Mouse (Mus musculus): ENCODE measurements around the gene Meaf6. TPM values are rescaled to one million over a fixed set of nuclear protein-coding genes. Genes with fewer than 3 reads are reported as not detected.

Gene Meaf6
- polyA plus RNA-seq, 1 experiment from 2014 or later: 60.2 TPM

- Histone ChIP-seq H3K27me3 (replicated peaks; ENCODE audit: control insufficient read depth, insufficient read depth, low read length) (no peaks in the 10 kb centered on the region), H3K4me3 (ENCODE audit: low read depth, low read length) (peak within 1 kb of the TSS; percentile 92), H3K27ac (ENCODE audit: low read depth) (peak within 1 kb of the TSS; percentile 54; the same call in 1 of the 2 replicates), H3K9ac (ENCODE audit: low read length) (peak within 1 kb of the TSS; percentile 86), H3K9me3 (ENCODE audit: control insufficient read depth, low read length) (no peaks in the 10 kb centered on the region), H3K36me3 (ENCODE audit: control insufficient read depth, insufficient read depth, low read length) (peaks cover 21% of the 10 kb centered on the region), H3K4me2 (ENCODE audit: low read length) (peak within 1 kb of the TSS; percentile 69), H3K4me1 (replicated peaks; ENCODE audit: control insufficient read depth, insufficient read depth, low read length) (peaks cover 12% of the 10 kb centered on the region)
- ATAC-seq (replicated peaks; ENCODE audit: low FRiP score, low TSS enrichment, low read depth) (peak; percentile 12; the same call in 1 of the 2 replicates), DNase-seq (ENCODE audit: low spot score) (peak; percentile 70)
- WGBS: 2% methylated on average over 26 of the region's 26 CpGs
Observed at GRCm38 (mm10) chr4:125065517-125066307, 19.2 kb upstream of the Meaf6 start, which contains the start of gene Dnali1. Gene Dnali1 (minus strand): TSS chr4:125065703.

GRCm38 (mm10) chr4:125066490-125067370, 18.2 kb upstream of the Meaf6 start, which contains the start of gene Snip1:
Gene Snip1 (plus strand): TSS chr4:125066672.
- Histone ChIP-seq H3K27me3 (replicated peaks; ENCODE audit: control insufficient read depth, insufficient read depth, low read length) (no peaks in the 10 kb centered on the region), H3K9me3 (ENCODE audit: control insufficient read depth, low read length) (no peaks in the 10 kb centered on the region), H3K9ac (ENCODE audit: low read length) (peak within 1 kb of the TSS; percentile 86), H3K36me3 (ENCODE audit: control insufficient read depth, insufficient read depth, low read length) (peaks cover 32% of the 10 kb centered on the region), H3K4me3 (ENCODE audit: low read depth, low read length) (peak within 1 kb of the TSS; percentile 92), H3K27ac (ENCODE audit: low read depth) (peak within 1 kb of the TSS; percentile 54; the same call in 1 of the 2 replicates), H3K4me1 (replicated peaks; ENCODE audit: control insufficient read depth, insufficient read depth, low read length) (peaks cover 12% of the 10 kb centered on the region), H3K4me2 (ENCODE audit: low read length) (peak within 1 kb of the TSS; percentile 69)
- ATAC-seq (replicated peaks; ENCODE audit: low FRiP score, low TSS enrichment, low read depth) (peak; percentile 92), DNase-seq (ENCODE audit: low spot score) (peak; percentile 94)
- WGBS: under 1% methylated on average over 78 of the region's 78 CpGs

- Histone ChIP-seq H3K9me3 (ENCODE audit: control insufficient read depth, low read length) (no peaks in the 10 kb centered on the region), H3K27me3 (replicated peaks; ENCODE audit: control insufficient read depth, insufficient read depth, low read length) (no peaks in the 10 kb centered on the region), H3K4me1 (replicated peaks; ENCODE audit: control insufficient read depth, insufficient read depth, low read length) (no peaks in the 10 kb centered on the region), H3K27ac (ENCODE audit: low read depth) (no peak overlapping the region), H3K4me2 (ENCODE audit: low read length) (no peak overlapping the region), H3K4me3 (ENCODE audit: low read depth, low read length) (no peak overlapping the region), H3K36me3 (ENCODE audit: control insufficient read depth, insufficient read depth, low read length) (peaks cover 39% of the 10 kb centered on the region), H3K9ac (ENCODE audit: low read length) (no peak overlapping the region)
- WGBS: 81% methylated on average over 2 of the region's 2 CpGs
- DNase-seq (ENCODE audit: low spot score) (no peak), ATAC-seq (replicated peaks; ENCODE audit: low FRiP score, low TSS enrichment, low read depth) (peak; percentile 60)
Observed at GRCm38 (mm10) chr4:125077700-125078099, 7.2 kb upstream of the Meaf6 start.

- H3K27me3 ChIP-seq (replicated peaks; ENCODE audit: control insufficient read depth, insufficient read depth, low read length): no peaks in the 10 kb centered on the region
- H3K36me3 ChIP-seq (ENCODE audit: control insufficient read depth, insufficient read depth, low read length): peaks cover 29% of the 10 kb centered on the region
- no peak for ATAC-seq (replicated peaks; ENCODE audit: low FRiP score, low TSS enrichment, low read depth)
- 87% methylated on average over 2 of the region's 2 CpGs for WGBS
- H3K9me3 ChIP-seq (ENCODE audit: control insufficient read depth, low read length): no peaks in the 10 kb centered on the region
- H3K4me2 ChIP-seq (ENCODE audit: low read length): no peak overlapping the region
- no peak for DNase-seq (ENCODE audit: low spot score)
- no peak overlapping the region for H3K9ac ChIP-seq (ENCODE audit: low read length)
- H3K4me3 ChIP-seq (ENCODE audit: low read depth, low read length): no peak overlapping the region
- no peaks in the 10 kb centered on the region for H3K4me1 ChIP-seq (replicated peaks; ENCODE audit: control insufficient read depth, insufficient read depth, low read length)
- no peak overlapping the region for H3K27ac ChIP-seq (ENCODE audit: low read depth)
Observed at GRCm38 (mm10) chr4:125078698-125079097, 6.2 kb upstream of the Meaf6 start.

GRCm38 (mm10) chr4:125085346-125085841, 460 bp downstream of the Meaf6 start:
- Histone ChIP-seq H3K9me3 (ENCODE audit: control insufficient read depth, low read length) (no peaks in the 10 kb centered on the region), H3K27ac (ENCODE audit: low read depth) (peak overlapping the region; percentile 93), H3K4me1 (replicated peaks; ENCODE audit: control insufficient read depth, insufficient read depth, low read length) (peaks cover 11% of the 10 kb centered on the region), H3K4me3 (ENCODE audit: low read depth, low read length) (peak overlapping the region; percentile 68), H3K4me2 (ENCODE audit: low read length) (peak overlapping the region; percentile 84), H3K9ac (ENCODE audit: low read length) (peak overlapping the region; percentile 74), H3K27me3 (replicated peaks; ENCODE audit: control insufficient read depth, insufficient read depth, low read length) (no peaks in the 10 kb centered on the region), H3K36me3 (ENCODE audit: control insufficient read depth, insufficient read depth, low read length) (peaks cover 39% of the 10 kb centered on the region)
- ATAC-seq (replicated peaks; ENCODE audit: low FRiP score, low TSS enrichment, low read depth) (peak; percentile 95), DNase-seq (ENCODE audit: low spot score) (no peak)
- WGBS: 0% methylated on average over 45 of the region's 45 CpGs

- H3K36me3 ChIP-seq (ENCODE audit: control insufficient read depth, insufficient read depth, low read length): peaks cover 41% of the 10 kb centered on the region
Observed at GRCm38 (mm10) chr4:125093031-125093430, 8.1 kb downstream of the Meaf6 start.

GRCm38 (mm10) chr4:125096066-125096465, 11.1 kb downstream of the Meaf6 start:
- 85% methylated on average over 5 of the region's 5 CpGs for WGBS
- ATAC-seq (replicated peaks; ENCODE audit: low FRiP score, low TSS enrichment, low read depth) (no peak), DNase-seq (ENCODE audit: low spot score) (no peak)
- Histone ChIP-seq H3K4me3 (ENCODE audit: low read depth, low read length) (no peak overlapping the region), H3K36me3 (ENCODE audit: control insufficient read depth, insufficient read depth, low read length) (peaks cover 19% of the 10 kb centered on the region), H3K9me3 (ENCODE audit: control insufficient read depth, low read length) (no peaks in the 10 kb centered on the region), H3K27me3 (replicated peaks; ENCODE audit: control insufficient read depth, insufficient read depth, low read length) (no peaks in the 10 kb centered on the region), H3K4me1 (replicated peaks; ENCODE audit: control insufficient read depth, insufficient read depth, low read length) (no peaks in the 10 kb centered on the region), H3K9ac (ENCODE audit: low read length) (no peak overlapping the region), H3K27ac (ENCODE audit: low read depth) (no peak overlapping the region), H3K4me2 (ENCODE audit: low read length) (no peak overlapping the region)

More at GRCm38 (mm10) chr4:125093031-125093430, 8.1 kb downstream of the Meaf6 start:
- DNase-seq (ENCODE audit: low spot score) (no peak), ATAC-seq (replicated peaks; ENCODE audit: low FRiP score, low TSS enrichment, low read depth) (no peak)
- H3K9me3 ChIP-seq (ENCODE audit: control insufficient read depth, low read length): no peaks in the 10 kb centered on the region
- WGBS: 88% methylated on average over 5 of the region's 5 CpGs
- no peak overlapping the region for H3K27ac ChIP-seq (ENCODE audit: low read depth)
- no peaks in the 10 kb centered on the region for H3K27me3 ChIP-seq (replicated peaks; ENCODE audit: control insufficient read depth, insufficient read depth, low read length)
- H3K4me3 ChIP-seq (ENCODE audit: low read depth, low read length): no peak overlapping the region
- H3K9ac ChIP-seq (ENCODE audit: low read length): no peak overlapping the region
- H3K4me1 ChIP-seq (replicated peaks; ENCODE audit: control insufficient read depth, insufficient read depth, low read length): no peaks in the 10 kb centered on the region
- H3K4me2 ChIP-seq (ENCODE audit: low read length): no peak overlapping the region

- Histone ChIP-seq H3K4me1 (replicated peaks; ENCODE audit: control insufficient read depth, insufficient read depth, low read length) (no peaks in the 10 kb centered on the region), H3K27me3 (replicated peaks; ENCODE audit: control insufficient read depth, insufficient read depth, low read length) (no peaks in the 10 kb centered on the region), H3K36me3 (ENCODE audit: control insufficient read depth, insufficient read depth, low read length) (peaks cover 11% of the 10 kb centered on the region), H3K9me3 (ENCODE audit: control insufficient read depth, low read length) (no peaks in the 10 kb centered on the region), H3K27ac (ENCODE audit: low read depth) (no peak overlapping the region), H3K9ac (ENCODE audit: low read length) (no peak overlapping the region), H3K4me3 (ENCODE audit: low read depth, low read length) (no peak overlapping the region), H3K4me2 (ENCODE audit: low read length) (no peak overlapping the region)
- WGBS: 83% methylated on average over 4 of the region's 4 CpGs
- no peak for ATAC-seq (replicated peaks; ENCODE audit: low FRiP score, low TSS enrichment, low read depth)
- no peak for DNase-seq (ENCODE audit: low spot score)
Observed at GRCm38 (mm10) chr4:125097412-125097811, 12.5 kb downstream of the Meaf6 start.
